Mouse (Mus musculus) gastrocnemius, postnatal 4 days (tissue): Measurements from ENCODE around the gene Tmigd1. TPM values are rescaled to one million over a fixed set of nuclear protein-coding genes. Genes with fewer than 3 reads are reported as not detected.
A peak's percentile ranks its signal among the peaks of the same experiment; 100 is the strongest.

Experiments used
- DNase-seq, 2 experiments: peaks; one replicate each; pipeline ENCODE4 v3.0.0; 2021 to 2022; ENCODE audit warnings: low spot score in 2 of 2, mixed read lengths in 2 of 2
- long read RNA-seq, 2 experiments: library from polyadenylated mRNA; stranded (forward); transcript quantifications; one replicate each; pipeline ENCODE4 v2.0.0; 2021
- total RNA-seq, 2 experiments: library from RNA; stranded (reverse); gene quantifications; 2 replicates each; pipeline ENCODE4 v1.2.3; 2021

Tmigd1 gene
- total RNA-seq: under 1 TPM; 0.26 to 0.42 TPM
- long read RNA-seq, experiment 1, partial matches to known transcripts: 0 of 2 reads
- long read RNA-seq, experiment 1, other reads (novel, unspliced or antisense): 1 of 2 reads
- long read RNA-seq, experiment 2, partial matches to known transcripts: 0 of 1 reads
- long read RNA-seq, experiment 2, other reads (novel, unspliced or antisense): 1 of 1 reads

GRCm38 (mm10) chr11:76901579-76902361, at the start of gene Tmigd1:
Gene Tmigd1, plus strand, starts transcription at chr11:76902159.
- no peak for DNase-seq

GRCm38 (mm10) chr11:76854475-76855341, 47.3 kb upstream of the Tmigd1 start:
- DNase-seq: peak in 1 of 2 experiments; percentile 19

- no peak for DNase-seq
These were observed 45.4 kb upstream of the Tmigd1 start for GRCm38 (mm10) chr11:76856601-76857000.

- DNase-seq: no peak
These were observed 44.8 kb upstream of the Tmigd1 start for GRCm38 (mm10) chr11:76857111-76857510.

- DNase-seq: no peak
These were observed 43.2 kb upstream of the Tmigd1 start for GRCm38 (mm10) chr11:76858781-76859180.

GRCm38 (mm10) chr11:76859261-76859660, 42.7 kb upstream of the Tmigd1 start:
- no peak for DNase-seq

GRCm38 (mm10) chr11:76861185-76861584, 40.8 kb upstream of the Tmigd1 start:
- no peak for DNase-seq

GRCm38 (mm10) chr11:76872556-76873234, 29.3 kb upstream of the Tmigd1 start:
- no peak for DNase-seq

GRCm38 (mm10) chr11:76873865-76874264, 28.1 kb upstream of the Tmigd1 start:
- DNase-seq: no peak

- no peak for DNase-seq
These were observed 27.2 kb upstream of the Tmigd1 start for GRCm38 (mm10) chr11:76874766-76875165.

GRCm38 (mm10) chr11:76879816-76880215, 22.1 kb upstream of the Tmigd1 start:
- no peak for DNase-seq

- DNase-seq: no peak
These were observed 17.5 kb upstream of the Tmigd1 start for GRCm38 (mm10) chr11:76884451-76884850.

- DNase-seq: peak in 1 of 2 experiments; percentile 18
These were observed 12.4 kb upstream of the Tmigd1 start for GRCm38 (mm10) chr11:76889339-76890164.

GRCm38 (mm10) chr11:76891171-76891570, 10.8 kb upstream of the Tmigd1 start:
- DNase-seq: no peak

- DNase-seq: no peak
These were observed 10.1 kb upstream of the Tmigd1 start for GRCm38 (mm10) chr11:76891738-76892349.

- no peak for DNase-seq
These were observed 9.0 kb upstream of the Tmigd1 start for GRCm38 (mm10) chr11:76892972-76893371.

- peak in 1 of 2 experiments; percentile 16 for DNase-seq
These were observed 8.4 kb upstream of the Tmigd1 start for GRCm38 (mm10) chr11:76893570-76893969.

GRCm38 (mm10) chr11:76894240-76894639, 7.7 kb upstream of the Tmigd1 start:
- DNase-seq: peak; percentile 33 to 52

GRCm38 (mm10) chr11:76896360-76896759, 5.6 kb upstream of the Tmigd1 start:
- no peak for DNase-seq

GRCm38 (mm10) chr11:76897126-76897525, 4.8 kb upstream of the Tmigd1 start:
- no peak for DNase-seq
